Mouse (Mus musculus): ENCODE results near the gene Gpc1.

- TF ChIP-seq POLR2A (IDR thresholded peaks at IDR 0.05; ENCODE audit: borderline replicate concordance, low read depth, low read length), result no peak
- peak; percentile 19; the same call in 1 of the 2 replicates for TF ChIP-seq CTCF (IDR thresholded peaks at IDR 0.05; ENCODE audit: low read depth, low read length)
Measured at GRCm38 (mm10) chr1:92906779-92907631, 75.6 kb downstream of the Gpc1 start, which contains the start of gene Dusp28.

Data from bone marrow macrophage, adult 2 months (primary cell).